Mouse (Mus musculus) MEL (cell line): Measurements from ENCODE around the gene Slc8a2.

Experiments
- BHLHE40 ChIP-seq: IDR thresholded peaks from 2 replicates; pipeline ENCODE4 v1.6.1; 2012; ENCODE audit warnings: low read depth, mild to moderate bottlenecking, inconsistent platforms, low read length, improper control_type of control experiment, borderline replicate concordance
- CHD2 ChIP-seq: IDR thresholded peaks from 2 replicates; pipeline ENCODE4 v1.6.1; 2011; ENCODE audit warnings: low read length, improper control_type of control experiment
- CTCF ChIP-seq, 3 experiments: IDR thresholded peaks in 2 of 3; conservative IDR thresholded peaks in 1 of 3; 2 replicates each; pipeline ENCODE4 v1.5.1; 2011 to 2012; ENCODE audit warnings: low read length in 3 of 3, low read depth in 2 of 3, mild to moderate bottlenecking in 2 of 3, improper control_type of control experiment in 1 of 3, inconsistent platforms in 1 of 3, mixed read lengths in 1 of 3, moderate library complexity in 1 of 3; ENCODE audit not compliant: control insufficient read depth in 1 of 3, insufficient read depth in 1 of 3, poor library complexity in 1 of 3, severe bottlenecking in 1 of 3
- ELF1 ChIP-seq: IDR thresholded peaks from 2 replicates; pipeline ENCODE4 v1.6.1; 2014; ENCODE audit warnings: low read depth, mild to moderate bottlenecking, inconsistent platforms, low read length, improper control_type of control experiment, moderate library complexity
- EP300 ChIP-seq, 2 experiments: IDR thresholded peaks; 2 replicates each; pipeline ENCODE4 v1.6.1; 2011; ENCODE audit warnings: improper control_type of control experiment in 2 of 2, low read length in 2 of 2, low read depth in 1 of 2, mild to moderate bottlenecking in 1 of 2
- GATA1 ChIP-seq: IDR thresholded peaks from 2 replicates; pipeline ENCODE4 v1.6.1; 2011; ENCODE audit warnings: low read depth, low read length, improper control_type of control experiment
- MAZ ChIP-seq: IDR thresholded peaks from 2 replicates; pipeline ENCODE4 v1.6.1; 2012; ENCODE audit warnings: low read depth, mild to moderate bottlenecking, inconsistent platforms, low read length, improper control_type of control experiment
- NRF1 ChIP-seq: IDR thresholded peaks from 2 replicates; pipeline ENCODE4 v1.6.1; 2014; ENCODE audit warnings: low read depth, mild to moderate bottlenecking, inconsistent platforms, low read length, improper control_type of control experiment, moderate library complexity; ENCODE audit not compliant: poor library complexity, insufficient read depth, severe bottlenecking
- POLR2A ChIP-seq, 2 experiments: IDR thresholded peaks; 2 replicates each; pipeline ENCODE4 v1.6.1; 2011 to 2012; ENCODE audit warnings: low read length in 2 of 2, mild to moderate bottlenecking in 2 of 2, control low read depth in 1 of 2, improper control_type of control experiment in 1 of 2, low read depth in 1 of 2, moderate library complexity in 1 of 2; ENCODE audit not compliant: control insufficient read depth in 1 of 2, insufficient read depth in 1 of 2, poor library complexity in 1 of 2
- SIN3A ChIP-seq: IDR thresholded peaks from 2 replicates; pipeline ENCODE4 v1.6.1; 2012; ENCODE audit warnings: low read length, improper control_type of control experiment, inconsistent platforms
- TCF12 ChIP-seq: IDR thresholded peaks from 2 replicates; pipeline ENCODE4 v1.6.1; 2014; ENCODE audit warnings: low read depth, mild to moderate bottlenecking, inconsistent platforms, low read length, improper control_type of control experiment, moderate library complexity
- UBTF ChIP-seq: IDR thresholded peaks from 2 replicates; pipeline ENCODE4 v1.6.1; 2012; ENCODE audit warnings: low read depth, mild to moderate bottlenecking, inconsistent platforms, low read length, improper control_type of control experiment, moderate library complexity, borderline replicate concordance; ENCODE audit not compliant: insufficient read depth
- ZNF384 ChIP-seq: IDR thresholded peaks from 2 replicates; pipeline ENCODE4 v1.6.1; 2012; ENCODE audit warnings: low read depth, mild to moderate bottlenecking, inconsistent platforms, low read length, improper control_type of control experiment

DNA sequence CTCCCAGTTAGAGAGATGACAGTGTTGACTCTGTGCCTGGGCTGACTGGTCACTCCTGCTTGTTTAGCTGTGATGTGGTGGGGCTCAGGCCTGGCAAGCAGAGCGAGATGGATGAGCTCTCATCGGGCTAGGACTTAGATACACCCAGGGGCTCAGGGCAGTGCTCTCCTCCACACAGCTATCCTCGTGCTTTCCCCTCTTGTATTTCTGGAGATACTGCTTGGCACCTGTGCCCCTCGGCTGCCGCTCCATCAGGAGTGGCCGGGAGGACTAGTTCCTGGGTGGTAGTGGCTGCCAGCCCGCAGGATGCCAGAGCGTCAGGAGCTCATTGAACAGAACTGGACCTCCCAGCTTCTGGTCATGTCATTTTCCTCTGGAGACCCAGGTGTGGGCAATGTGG, 19.5 kb upstream of the Slc8a2 start:
- TF ChIP-seq POLR2A (IDR thresholded peaks at IDR 0.05; ENCODE audit: control insufficient read depth in 1 of 2, insufficient read depth in 1 of 2, low read depth in 1 of 2, low read length in 2 of 2, poor library complexity in 1 of 2) (no peak), EP300 (IDR thresholded peaks at IDR 0.05; ENCODE audit: low read depth in 1 of 2, low read length in 2 of 2) (no peak), CTCF (IDR thresholded peaks at IDR 0.05 in 2 of 3, conservative IDR thresholded peaks at IDR 0.05 in 1 of 3; ENCODE audit: control insufficient read depth in 1 of 3, insufficient read depth in 1 of 3, low read depth in 2 of 3, low read length in 3 of 3, poor library complexity in 1 of 3, severe bottlenecking in 1 of 3) (no peak), TCF12 (no peak), ZNF384 (no peak), BHLHE40 (no peak), ELF1 (no peak), UBTF (no peak), CHD2 (no peak), MAZ (no peak), NRF1 (no peak), GATA1 (no peak), SIN3A (no peak)
